Mouse (Mus musculus) cerebellum, postnatal 10 days (tissue): ENCODE results near the gene Ldlrad2.

Experiments used
- DNase-seq, 2 experiments: peaks; one replicate each; pipeline ENCODE4 v3.0.0; 2021; ENCODE audit warnings: mixed read lengths in 2 of 2

Ldlrad2 gene

DNA sequence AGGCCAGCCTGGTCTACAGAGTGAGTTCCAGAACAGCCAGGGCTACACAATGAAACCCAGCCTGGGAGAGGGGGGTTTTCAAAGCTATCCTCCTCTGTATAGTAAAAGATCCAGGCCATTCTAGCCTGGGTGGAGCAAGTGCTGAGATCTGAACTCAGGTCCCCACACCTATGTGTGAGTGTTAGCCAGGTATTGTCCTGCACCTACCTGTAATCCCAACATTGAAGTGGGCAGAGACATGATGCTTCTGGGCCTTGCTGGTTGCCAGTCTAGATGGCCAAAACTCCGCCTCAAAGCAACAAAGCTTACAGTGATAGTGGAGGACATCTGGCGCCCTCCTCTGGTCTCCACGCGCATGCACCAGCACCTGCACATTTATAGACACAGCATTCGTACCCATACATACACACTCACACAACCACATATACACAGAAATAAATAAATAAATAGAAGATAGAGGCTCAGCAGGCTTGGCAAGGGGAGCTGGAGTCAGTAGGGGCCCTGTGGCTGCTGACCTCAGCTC is 28.3 kb downstream of the Ldlrad2 start:
- peak; percentile 71 to 73 for DNase-seq

DNA sequence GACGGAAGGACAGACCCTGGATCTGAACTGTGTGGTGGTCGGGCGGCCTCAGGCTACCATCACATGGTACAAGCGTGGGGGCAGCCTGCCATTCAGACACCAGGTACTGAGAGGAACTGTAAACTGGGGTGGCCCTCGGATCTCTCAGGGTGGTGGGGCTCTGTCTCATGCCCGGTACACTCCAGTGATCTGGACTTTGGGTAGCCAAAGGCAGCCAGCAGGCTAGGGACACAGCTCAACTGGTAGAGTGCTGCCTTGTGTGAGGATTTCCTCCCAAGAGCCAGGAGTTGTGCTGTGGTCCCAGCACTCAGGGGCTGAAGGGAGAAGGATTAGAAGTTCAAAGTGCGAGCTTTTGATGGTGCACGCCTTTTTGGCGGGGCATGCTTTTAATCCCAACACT is 28.8 kb downstream of the Ldlrad2 start:
- no peak for DNase-seq

DNA sequence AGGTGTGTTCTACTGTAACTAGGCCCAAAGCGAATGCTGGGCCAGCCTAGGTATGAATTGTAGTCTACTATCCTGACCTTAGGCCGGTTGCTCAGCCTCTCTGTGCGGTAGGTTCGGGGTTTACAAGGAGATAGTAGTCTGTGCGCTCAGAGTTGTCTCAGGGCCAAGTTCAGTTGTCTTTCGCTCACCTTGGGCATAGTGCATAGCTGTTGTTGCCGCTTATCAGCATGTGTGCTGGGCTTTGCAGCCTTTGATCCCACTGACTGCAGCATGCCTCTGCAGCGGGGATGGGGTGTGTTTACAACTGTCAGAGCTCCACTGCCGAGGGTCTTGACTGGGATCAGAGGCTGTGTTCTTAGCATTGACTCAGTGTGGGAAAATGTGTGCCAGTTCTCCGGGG is 31.4 kb downstream of the Ldlrad2 start:
- no peak for DNase-seq

DNA sequence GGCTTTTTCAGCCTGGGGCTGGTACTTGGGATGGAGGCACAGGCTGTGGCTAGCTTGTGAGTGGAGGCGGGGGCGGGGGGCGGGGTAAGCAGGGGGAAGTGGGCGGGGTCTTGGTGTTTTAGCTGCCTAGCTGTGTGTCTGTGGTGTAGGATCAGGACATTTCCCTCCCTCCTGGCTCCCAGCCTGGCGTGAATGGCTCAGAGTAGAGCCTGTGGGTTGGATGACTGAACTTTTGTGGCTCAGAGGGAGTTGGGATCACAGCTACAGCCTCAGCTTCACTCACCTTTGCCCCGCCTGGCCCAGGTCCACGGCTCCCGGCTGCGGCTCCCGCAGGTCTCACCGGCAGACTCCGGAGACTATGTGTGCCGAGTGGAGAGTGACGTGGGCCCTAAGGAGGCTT is 34.0 kb downstream of the Ldlrad2 start:
- DNase-seq, result no peak

DNA sequence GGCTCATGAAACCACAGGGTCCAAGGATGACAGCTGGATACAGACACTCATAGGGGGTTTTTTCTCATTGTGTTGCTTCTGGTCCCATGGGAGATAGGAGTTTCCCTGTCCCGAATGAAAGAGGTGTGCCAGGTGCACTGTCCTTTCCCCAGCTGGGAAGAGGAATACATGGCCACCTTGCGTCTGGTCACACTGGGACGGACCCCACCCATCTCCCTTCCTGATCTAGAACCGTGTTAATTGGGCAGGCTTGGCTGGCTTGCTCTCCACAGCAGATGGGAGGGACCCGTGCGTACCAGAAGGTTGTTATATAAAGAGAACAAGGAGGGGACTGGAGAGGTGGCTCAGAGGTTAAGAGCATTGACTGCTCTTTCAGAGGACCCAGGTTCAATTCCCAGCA is 46.5 kb downstream of the Ldlrad2 start:
- no peak for DNase-seq

DNA sequence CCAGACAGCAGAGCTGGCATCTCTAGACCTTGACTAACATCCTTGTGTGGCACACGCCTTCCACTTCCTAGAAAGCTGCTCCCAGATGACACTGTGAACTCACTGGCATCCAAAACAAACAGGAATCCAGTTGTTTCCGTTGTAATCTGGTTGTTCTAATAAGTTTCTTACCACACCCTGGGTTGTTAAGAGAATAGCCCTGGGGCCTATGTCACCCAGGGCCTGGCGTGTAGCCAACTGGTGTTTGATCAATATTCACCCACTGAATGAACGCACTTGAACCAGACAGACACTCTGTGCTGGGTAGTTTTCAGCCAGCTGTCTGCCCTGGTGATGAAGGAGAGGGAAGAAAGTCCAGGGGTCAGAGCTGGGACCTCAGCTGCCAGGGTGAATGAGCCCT is 47.0 kb downstream of the Ldlrad2 start:
- DNase-seq, result no peak

DNA sequence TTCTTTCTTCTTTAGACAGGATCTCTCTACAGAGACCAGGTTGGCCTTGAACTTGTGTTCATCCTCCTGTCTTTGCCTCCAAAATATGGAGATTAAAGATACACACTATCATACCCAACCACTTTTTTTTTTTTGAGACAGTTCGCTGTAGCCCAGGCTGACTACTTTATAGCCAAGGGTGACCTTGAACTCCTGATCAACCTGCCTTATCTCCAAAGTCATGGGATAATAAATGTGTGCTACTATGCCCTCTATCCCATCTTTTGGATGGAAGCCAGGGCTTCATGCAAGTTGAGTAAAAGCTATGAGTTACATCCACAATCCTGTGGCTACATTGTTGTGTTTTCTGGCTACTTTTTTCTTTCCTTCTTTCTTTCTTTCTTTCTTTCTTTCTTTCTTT is 48.9 kb downstream of the Ldlrad2 start:
- DNase-seq, result no peak
